Mouse (Mus musculus): ENCODE results near the gene Trank1. TPM values are rescaled to one million over a fixed set of nuclear protein-coding genes. Genes with fewer than 3 reads are reported as not detected.

Gene Trank1
- total and polyA plus RNA-seq, 2 experiments from 2014 or later, result 12.6 to 49.0 TPM

- Histone ChIP-seq H3K4me1 (ENCODE audit: insufficient read depth, low read length) (no peaks in the 10 kb centered on the region), H3K27ac (0 out of 2 replicates have a peak overlapping the region, but pooled peaks have one; percentile 84), H3K9ac (replicated peaks; ENCODE audit: low read length) (peak overlapping the region; percentile 73), H3K4me2 (ENCODE audit: low read depth, low read length) (peak overlapping the region; percentile 78), H3K4me3 (ENCODE audit: low read length) (peak overlapping the region; percentile 64), H3K9me3 (ENCODE audit: low read length) (no peaks in the 10 kb centered on the region), H3K27me3 (ENCODE audit: insufficient read depth, low read length) (peaks cover 6% of the 10 kb centered on the region; the same call in 1 of the 2 replicates), H3K36me3 (ENCODE audit: insufficient read depth, low read length) (no peaks in the 10 kb centered on the region)
- ATAC-seq (0 out of 2 replicates have a peak, but pooled peaks have one; percentile 34), DNase-seq (ENCODE audit: low spot score) (peak; percentile 45)
- TF ChIP-seq CTCF (IDR thresholded peaks at IDR 0.05; ENCODE audit: low read depth), result no peak
- 15% methylated on average over 5 of the region's 6 CpGs for WGBS
These were observed 1.8 kb downstream of the Trank1 start for GRCm38 (mm10) chr9:111313299-111313698.

GRCm38 (mm10) chr9:111313793-111314192, 2.3 kb downstream of the Trank1 start:
- Histone ChIP-seq H3K4me3 (ENCODE audit: low read length) (peak overlapping the region; percentile 11; the same call in 1 of the 2 replicates), H3K9me3 (ENCODE audit: low read length) (no peaks in the 10 kb centered on the region), H3K27ac (no peak overlapping the region), H3K9ac (replicated peaks; ENCODE audit: low read length) (no peak overlapping the region), H3K4me2 (ENCODE audit: low read depth, low read length) (peak overlapping the region; percentile 78), H3K4me1 (ENCODE audit: insufficient read depth, low read length) (no peaks in the 10 kb centered on the region), H3K36me3 (ENCODE audit: insufficient read depth, low read length) (no peaks in the 10 kb centered on the region), H3K27me3 (ENCODE audit: insufficient read depth, low read length) (peaks cover 6% of the 10 kb centered on the region; the same call in 1 of the 2 replicates)
- TF ChIP-seq CTCF (IDR thresholded peaks at IDR 0.05; ENCODE audit: low read depth), result no peak
- DNase-seq (ENCODE audit: low spot score) (no peak), ATAC-seq (no peak)
- 14% methylated on average over 5 of the region's 5 CpGs for WGBS

GRCm38 (mm10) chr9:111314219-111314618, 2.7 kb downstream of the Trank1 start:
- peak; percentile 83 for TF ChIP-seq CTCF (IDR thresholded peaks at IDR 0.05; ENCODE audit: low read depth)
- Histone ChIP-seq H3K27ac (no peak overlapping the region), H3K9ac (replicated peaks; ENCODE audit: low read length) (no peak overlapping the region), H3K27me3 (ENCODE audit: insufficient read depth, low read length) (peaks cover 6% of the 10 kb centered on the region; the same call in 1 of the 2 replicates), H3K4me3 (ENCODE audit: low read length) (0 out of 2 replicates have a peak overlapping the region, but pooled peaks have one; percentile 11), H3K4me1 (ENCODE audit: insufficient read depth, low read length) (no peaks in the 10 kb centered on the region), H3K4me2 (ENCODE audit: low read depth, low read length) (no peak overlapping the region), H3K9me3 (ENCODE audit: low read length) (no peaks in the 10 kb centered on the region), H3K36me3 (ENCODE audit: insufficient read depth, low read length) (no peaks in the 10 kb centered on the region)
- ATAC-seq (no peak), DNase-seq (ENCODE audit: low spot score) (peak; percentile 77)
- 40% methylated on average over 5 of the region's 5 CpGs for WGBS

- WGBS, result 85% methylated on average over 4 of the region's 4 CpGs
- no peak overlapping the region for H3K27ac ChIP-seq
- H3K4me1 ChIP-seq (ENCODE audit: insufficient read depth, low read length), result no peaks in the 10 kb centered on the region
- DNase-seq (ENCODE audit: low spot score) (no peak), ATAC-seq (no peak)
- H3K4me2 ChIP-seq (ENCODE audit: low read depth, low read length), result no peak overlapping the region
- no peak overlapping the region for H3K9ac ChIP-seq (replicated peaks; ENCODE audit: low read length)
- no peaks in the 10 kb centered on the region for H3K27me3 ChIP-seq (ENCODE audit: insufficient read depth, low read length)
- H3K36me3 ChIP-seq (ENCODE audit: insufficient read depth, low read length), result no peaks in the 10 kb centered on the region
- no peak for TF ChIP-seq CTCF (IDR thresholded peaks at IDR 0.05; ENCODE audit: low read depth)
- no peak overlapping the region for H3K4me3 ChIP-seq (ENCODE audit: low read length)
- no peaks in the 10 kb centered on the region for H3K9me3 ChIP-seq (ENCODE audit: low read length)
These were observed 9.4 kb downstream of the Trank1 start for GRCm38 (mm10) chr9:111320912-111321311.

DNA sequence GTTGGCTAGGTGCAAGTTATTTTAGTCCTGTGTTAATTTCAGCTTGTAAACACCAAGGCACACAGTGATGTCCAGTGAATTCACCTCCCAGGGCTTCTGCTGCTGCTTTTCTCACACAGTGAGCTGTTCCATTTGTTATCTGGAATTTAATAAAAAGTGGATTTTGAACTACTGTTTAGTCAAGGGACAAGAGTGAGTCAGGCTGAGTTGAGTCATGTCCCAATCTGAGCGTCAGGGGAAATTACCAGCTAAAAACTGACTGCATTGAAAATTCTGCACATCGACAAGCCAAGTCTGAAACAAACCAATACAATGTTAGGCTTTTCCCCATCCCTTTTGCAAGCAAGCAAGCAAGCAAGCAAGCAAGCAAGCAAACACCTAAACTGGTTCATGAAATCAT, 13.3 kb downstream of the Trank1 start:
- no peak for DNase-seq (ENCODE audit: low spot score)
- no peak for ATAC-seq
- no peak for TF ChIP-seq CTCF (IDR thresholded peaks at IDR 0.05; ENCODE audit: low read depth)
- H3K4me2 ChIP-seq (ENCODE audit: low read depth, low read length), result no peak overlapping the region
- H3K27ac ChIP-seq, result no peak overlapping the region
- H3K9me3 ChIP-seq (ENCODE audit: low read length), result no peaks in the 10 kb centered on the region
- no peaks in the 10 kb centered on the region for H3K36me3 ChIP-seq (ENCODE audit: insufficient read depth, low read length)
- WGBS, result 76% methylated on average over 2 of the region's 2 CpGs
- H3K4me3 ChIP-seq (ENCODE audit: low read length), result no peak overlapping the region
- H3K4me1 ChIP-seq (ENCODE audit: insufficient read depth, low read length), result no peaks in the 10 kb centered on the region
- no peak overlapping the region for H3K9ac ChIP-seq (replicated peaks; ENCODE audit: low read length)
- no peaks in the 10 kb centered on the region for H3K27me3 ChIP-seq (ENCODE audit: insufficient read depth, low read length)

- Histone ChIP-seq H3K36me3 (ENCODE audit: insufficient read depth, low read length) (no peaks in the 10 kb centered on the region), H3K27me3 (ENCODE audit: insufficient read depth, low read length) (no peaks in the 10 kb centered on the region), H3K4me3 (ENCODE audit: low read length) (no peak overlapping the region), H3K9ac (replicated peaks; ENCODE audit: low read length) (no peak overlapping the region), H3K4me1 (ENCODE audit: insufficient read depth, low read length) (no peaks in the 10 kb centered on the region), H3K27ac (no peak overlapping the region), H3K4me2 (ENCODE audit: low read depth, low read length) (no peak overlapping the region), H3K9me3 (ENCODE audit: low read length) (no peaks in the 10 kb centered on the region)
- no peak for TF ChIP-seq CTCF (IDR thresholded peaks at IDR 0.05; ENCODE audit: low read depth)
- WGBS, result 90% methylated on average over 4 of the region's 4 CpGs
- no peak for ATAC-seq
- no peak for DNase-seq (ENCODE audit: low spot score)
These were observed 18.3 kb downstream of the Trank1 start for GRCm38 (mm10) chr9:111329881-111330280.

GRCm38 (mm10) chr9:111333790-111334189, 22.3 kb downstream of the Trank1 start:
- H3K27ac ChIP-seq, result no peak overlapping the region
- DNase-seq (ENCODE audit: low spot score) (no peak), ATAC-seq (no peak)

More at GRCm38 (mm10) chr9:111333790-111334189, 22.3 kb downstream of the Trank1 start:
- no peaks in the 10 kb centered on the region for H3K4me1 ChIP-seq (ENCODE audit: insufficient read depth, low read length)
- no peaks in the 10 kb centered on the region for H3K9me3 ChIP-seq (ENCODE audit: low read length)
- no peak overlapping the region for H3K4me3 ChIP-seq (ENCODE audit: low read length)
- no peaks in the 10 kb centered on the region for H3K36me3 ChIP-seq (ENCODE audit: insufficient read depth, low read length)
- H3K27me3 ChIP-seq (ENCODE audit: insufficient read depth, low read length), result no peaks in the 10 kb centered on the region
- H3K4me2 ChIP-seq (ENCODE audit: low read depth, low read length), result no peak overlapping the region
- H3K9ac ChIP-seq (replicated peaks; ENCODE audit: low read length), result no peak overlapping the region
- no peak for TF ChIP-seq CTCF (IDR thresholded peaks at IDR 0.05; ENCODE audit: low read depth)
- 65% methylated on average over 2 of the region's 2 CpGs for WGBS
